Mouse (Mus musculus): ENCODE results near the gene Tom1. TPM values are rescaled to one million over a fixed set of nuclear protein-coding genes. Genes with fewer than 3 reads are reported as not detected.

Tom1 gene
- polyA plus RNA-seq, 1 experiment from 2014 or later: 26.3 TPM

GRCm38 (mm10) chr8:75008826-75009225, 24.7 kb upstream of the Tom1 start:
- H3K4me1 ChIP-seq (ENCODE audit: control insufficient read depth, insufficient read depth, low read length): no peaks in the 10 kb centered on the region
- H3K9me3 ChIP-seq (replicated peaks; ENCODE audit: control insufficient read depth, low read length): no peaks in the 10 kb centered on the region
- H3K27me3 ChIP-seq (ENCODE audit: control insufficient read depth, insufficient read depth, low read length): no peaks in the 10 kb centered on the region
- H3K27ac ChIP-seq (replicated peaks; ENCODE audit: low read depth, low read length): no peak overlapping the region
- no peak overlapping the region for H3K9ac ChIP-seq (replicated peaks; ENCODE audit: low read length)
- DNase-seq (ENCODE audit: low spot score): no peak
- no peak overlapping the region for H3K4me3 ChIP-seq (ENCODE audit: low read depth, low read length)
- peaks cover 3% of the 10 kb centered on the region; the same call in 1 of the 2 replicates for H3K36me3 ChIP-seq (replicated peaks; ENCODE audit: control insufficient read depth, insufficient read depth, low read depth, low read length)
- 97% methylated on average over 2 of the region's 2 CpGs for whole genome bisulfite sequencing
- H3K4me2 ChIP-seq (ENCODE audit: low read depth, low read length): no peak overlapping the region
- ATAC-seq (replicated peaks; ENCODE audit: insufficient number of reproducible peaks, low FRiP score, low TSS enrichment, low read depth): no peak

GRCm38 (mm10) chr8:75013557-75013956, 19.9 kb upstream of the Tom1 start:
- Histone ChIP-seq H3K36me3 (replicated peaks; ENCODE audit: control insufficient read depth, insufficient read depth, low read depth, low read length) (peaks cover 3% of the 10 kb centered on the region; the same call in 1 of the 2 replicates), H3K4me1 (ENCODE audit: control insufficient read depth, insufficient read depth, low read length) (no peaks in the 10 kb centered on the region), H3K4me2 (ENCODE audit: low read depth, low read length) (no peak overlapping the region), H3K9ac (replicated peaks; ENCODE audit: low read length) (no peak overlapping the region), H3K27me3 (ENCODE audit: control insufficient read depth, insufficient read depth, low read length) (no peaks in the 10 kb centered on the region), H3K27ac (replicated peaks; ENCODE audit: low read depth, low read length) (no peak overlapping the region), H3K9me3 (replicated peaks; ENCODE audit: control insufficient read depth, low read length) (no peaks in the 10 kb centered on the region), H3K4me3 (ENCODE audit: low read depth, low read length) (no peak overlapping the region)
- DNase-seq (ENCODE audit: low spot score) (no peak), ATAC-seq (replicated peaks; ENCODE audit: insufficient number of reproducible peaks, low FRiP score, low TSS enrichment, low read depth) (no peak)
- WGBS: 48% methylated on average over 2 of the region's 2 CpGs

GRCm38 (mm10) chr8:75013964-75014363, 19.5 kb upstream of the Tom1 start:
- no peak overlapping the region for H3K4me2 ChIP-seq (ENCODE audit: low read depth, low read length)
- no peaks in the 10 kb centered on the region for H3K9me3 ChIP-seq (replicated peaks; ENCODE audit: control insufficient read depth, low read length)
- H3K27ac ChIP-seq (replicated peaks; ENCODE audit: low read depth, low read length): no peak overlapping the region
- ATAC-seq (replicated peaks; ENCODE audit: insufficient number of reproducible peaks, low FRiP score, low TSS enrichment, low read depth) (no peak), DNase-seq (ENCODE audit: low spot score) (no peak)
- WGBS: 80% methylated on average over 3 of the region's 3 CpGs
- H3K27me3 ChIP-seq (ENCODE audit: control insufficient read depth, insufficient read depth, low read length): no peaks in the 10 kb centered on the region
- H3K4me1 ChIP-seq (ENCODE audit: control insufficient read depth, insufficient read depth, low read length): no peaks in the 10 kb centered on the region
- no peak overlapping the region for H3K4me3 ChIP-seq (ENCODE audit: low read depth, low read length)
- H3K9ac ChIP-seq (replicated peaks; ENCODE audit: low read length): no peak overlapping the region
- H3K36me3 ChIP-seq (replicated peaks; ENCODE audit: control insufficient read depth, insufficient read depth, low read depth, low read length): peaks cover 3% of the 10 kb centered on the region; the same call in 1 of the 2 replicates

GRCm38 (mm10) chr8:75015981-75016380, 17.5 kb upstream of the Tom1 start:
- Histone ChIP-seq H3K4me1 (ENCODE audit: control insufficient read depth, insufficient read depth, low read length) (no peaks in the 10 kb centered on the region), H3K9ac (replicated peaks; ENCODE audit: low read length) (no peak overlapping the region), H3K4me3 (ENCODE audit: low read depth, low read length) (no peak overlapping the region), H3K27me3 (ENCODE audit: control insufficient read depth, insufficient read depth, low read length) (no peaks in the 10 kb centered on the region), H3K9me3 (replicated peaks; ENCODE audit: control insufficient read depth, low read length) (no peaks in the 10 kb centered on the region), H3K36me3 (replicated peaks; ENCODE audit: control insufficient read depth, insufficient read depth, low read depth, low read length) (no peaks in the 10 kb centered on the region), H3K4me2 (ENCODE audit: low read depth, low read length) (no peak overlapping the region), H3K27ac (replicated peaks; ENCODE audit: low read depth, low read length) (no peak overlapping the region)
- WGBS: 57% methylated on average over 2 of the region's 2 CpGs
- DNase-seq (ENCODE audit: low spot score) (no peak), ATAC-seq (replicated peaks; ENCODE audit: insufficient number of reproducible peaks, low FRiP score, low TSS enrichment, low read depth) (no peak)

GRCm38 (mm10) chr8:75016422-75016821, 17.1 kb upstream of the Tom1 start:
- no peak for DNase-seq (ENCODE audit: low spot score)
- Histone ChIP-seq H3K9me3 (replicated peaks; ENCODE audit: control insufficient read depth, low read length) (no peaks in the 10 kb centered on the region), H3K4me1 (ENCODE audit: control insufficient read depth, insufficient read depth, low read length) (no peaks in the 10 kb centered on the region), H3K27me3 (ENCODE audit: control insufficient read depth, insufficient read depth, low read length) (no peaks in the 10 kb centered on the region), H3K27ac (replicated peaks; ENCODE audit: low read depth, low read length) (no peak overlapping the region), H3K4me3 (ENCODE audit: low read depth, low read length) (no peak overlapping the region), H3K9ac (replicated peaks; ENCODE audit: low read length) (no peak overlapping the region), H3K36me3 (replicated peaks; ENCODE audit: control insufficient read depth, insufficient read depth, low read depth, low read length) (no peaks in the 10 kb centered on the region), H3K4me2 (ENCODE audit: low read depth, low read length) (no peak overlapping the region)
- 79% methylated on average over 1 of the region's 1 CpGs for WGBS
- no peak for ATAC-seq (replicated peaks; ENCODE audit: insufficient number of reproducible peaks, low FRiP score, low TSS enrichment, low read depth)

GRCm38 (mm10) chr8:75018274-75018972, 15.1 kb upstream of the Tom1 start:
- Histone ChIP-seq H3K27me3 (ENCODE audit: control insufficient read depth, insufficient read depth, low read length) (no peaks in the 10 kb centered on the region), H3K27ac (replicated peaks; ENCODE audit: low read depth, low read length) (no peak overlapping the region), H3K36me3 (replicated peaks; ENCODE audit: control insufficient read depth, insufficient read depth, low read depth, low read length) (peaks cover 7% of the 10 kb centered on the region; the same call in 1 of the 2 replicates), H3K4me1 (ENCODE audit: control insufficient read depth, insufficient read depth, low read length) (no peaks in the 10 kb centered on the region), H3K9me3 (replicated peaks; ENCODE audit: control insufficient read depth, low read length) (no peaks in the 10 kb centered on the region), H3K9ac (replicated peaks; ENCODE audit: low read length) (no peak overlapping the region), H3K4me3 (ENCODE audit: low read depth, low read length) (no peak overlapping the region), H3K4me2 (ENCODE audit: low read depth, low read length) (no peak overlapping the region)
- WGBS: 34% methylated on average over 5 of the region's 5 CpGs
- ATAC-seq (replicated peaks; ENCODE audit: insufficient number of reproducible peaks, low FRiP score, low TSS enrichment, low read depth): 0 out of 2 replicates have a peak, but pooled peaks have one; percentile 18
- DNase-seq (ENCODE audit: low spot score): peak; percentile 21

GRCm38 (mm10) chr8:75023660-75024316, 9.7 kb upstream of the Tom1 start:
- H3K27ac ChIP-seq (replicated peaks; ENCODE audit: low read depth, low read length): no peak overlapping the region
- no peak overlapping the region for H3K4me3 ChIP-seq (ENCODE audit: low read depth, low read length)
- DNase-seq (ENCODE audit: low spot score) (no peak), ATAC-seq (replicated peaks; ENCODE audit: insufficient number of reproducible peaks, low FRiP score, low TSS enrichment, low read depth) (no peak)
- H3K4me2 ChIP-seq (ENCODE audit: low read depth, low read length): no peak overlapping the region
- WGBS: 90% methylated on average over 3 of the region's 3 CpGs
- H3K27me3 ChIP-seq (ENCODE audit: control insufficient read depth, insufficient read depth, low read length): no peaks in the 10 kb centered on the region
- no peaks in the 10 kb centered on the region for H3K4me1 ChIP-seq (ENCODE audit: control insufficient read depth, insufficient read depth, low read length)
- peaks cover 7% of the 10 kb centered on the region for H3K36me3 ChIP-seq (replicated peaks; ENCODE audit: control insufficient read depth, insufficient read depth, low read depth, low read length)
- H3K9me3 ChIP-seq (replicated peaks; ENCODE audit: control insufficient read depth, low read length): no peaks in the 10 kb centered on the region
- no peak overlapping the region for H3K9ac ChIP-seq (replicated peaks; ENCODE audit: low read length)

- Histone ChIP-seq H3K9me3 (replicated peaks; ENCODE audit: control insufficient read depth, low read length) (no peaks in the 10 kb centered on the region), H3K4me1 (ENCODE audit: control insufficient read depth, insufficient read depth, low read length) (no peaks in the 10 kb centered on the region), H3K9ac (replicated peaks; ENCODE audit: low read length) (no peak overlapping the region), H3K27me3 (ENCODE audit: control insufficient read depth, insufficient read depth, low read length) (no peaks in the 10 kb centered on the region), H3K36me3 (replicated peaks; ENCODE audit: control insufficient read depth, insufficient read depth, low read depth, low read length) (peaks cover 7% of the 10 kb centered on the region), H3K4me3 (ENCODE audit: low read depth, low read length) (no peak overlapping the region), H3K4me2 (ENCODE audit: low read depth, low read length) (no peak overlapping the region), H3K27ac (replicated peaks; ENCODE audit: low read depth, low read length) (no peak overlapping the region)
- DNase-seq (ENCODE audit: low spot score): no peak
- 92% methylated on average over 4 of the region's 4 CpGs for WGBS
- no peak for ATAC-seq (replicated peaks; ENCODE audit: insufficient number of reproducible peaks, low FRiP score, low TSS enrichment, low read depth)
Observed at GRCm38 (mm10) chr8:75025809-75026208, 7.7 kb upstream of the Tom1 start.
